Mouse (Mus musculus): ENCODE results near the gene Spsb1. TPM values are rescaled to one million over a fixed set of nuclear protein-coding genes. Genes with fewer than 3 reads are reported as not detected.

Spsb1 gene
- polyA plus RNA-seq, 1 experiment, result 20.2 TPM

- DNase-seq, result no peak
- WGBS, result 70% methylated on average over 10 of the region's 10 CpGs
- no peak for TF ChIP-seq POLR2A (IDR thresholded peaks at IDR 0.05; ENCODE audit: borderline replicate concordance, extremely low read depth, low read depth, low read length)
- Histone ChIP-seq H3K4me1 (ENCODE audit: control insufficient read depth, insufficient read depth, low read length) (peaks cover 15% of the 10 kb centered on the region), H3K4me3 (replicated peaks; ENCODE audit: extremely low read depth, low read depth, low read length) (no peak overlapping the region)
These were observed 32.0 kb upstream of the Spsb1 start for GRCm38 (mm10) chr4:149986671-149987417.

DNA sequence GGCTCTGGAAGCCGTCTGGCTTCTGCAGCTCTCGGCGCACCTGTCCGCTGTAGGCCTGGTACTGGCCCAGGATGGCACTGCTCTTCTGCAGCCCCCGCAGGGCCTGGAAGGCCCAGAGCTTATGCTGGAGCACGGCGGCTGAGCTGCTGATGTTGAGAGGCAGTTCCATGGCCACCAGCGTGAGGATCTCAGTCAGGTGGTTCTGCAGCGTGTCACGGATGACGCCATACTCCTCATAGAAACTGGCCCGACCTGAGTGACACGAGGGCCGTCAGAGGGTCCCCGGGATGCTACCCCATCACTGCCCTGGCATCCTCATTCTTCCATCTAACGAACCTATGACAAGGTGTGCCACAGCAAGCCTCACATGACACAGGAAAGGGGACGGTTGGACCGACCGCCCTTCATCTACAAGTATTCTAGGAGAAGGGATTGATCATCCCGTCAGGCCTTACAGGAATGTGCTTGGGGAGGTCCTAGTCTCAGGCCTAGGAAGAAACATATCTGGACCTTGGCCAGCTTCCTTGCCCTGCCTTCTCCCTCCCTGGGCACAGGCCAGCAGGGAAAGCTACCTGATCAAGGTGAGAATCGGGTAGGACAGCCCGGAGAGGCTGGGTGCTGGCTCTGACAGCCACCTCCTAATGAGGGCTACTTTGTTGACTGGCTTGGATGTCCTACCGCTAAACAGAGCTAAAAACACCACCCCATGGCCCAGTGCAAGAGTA is 29.2 kb upstream of the Spsb1 start:
- 86% methylated on average over 23 of the region's 23 CpGs for WGBS
- TF ChIP-seq POLR2A (IDR thresholded peaks at IDR 0.05; ENCODE audit: borderline replicate concordance, extremely low read depth, low read depth, low read length) (no peak), CTCF (IDR thresholded peaks at IDR 0.05; ENCODE audit: insufficient read depth, low read length) (no peak)
- Histone ChIP-seq H3K4me3 (replicated peaks; ENCODE audit: extremely low read depth, low read depth, low read length) (no peak overlapping the region), H3K4me1 (ENCODE audit: control insufficient read depth, insufficient read depth, low read length) (peaks cover 7% of the 10 kb centered on the region)
- no peak for DNase-seq

DNA sequence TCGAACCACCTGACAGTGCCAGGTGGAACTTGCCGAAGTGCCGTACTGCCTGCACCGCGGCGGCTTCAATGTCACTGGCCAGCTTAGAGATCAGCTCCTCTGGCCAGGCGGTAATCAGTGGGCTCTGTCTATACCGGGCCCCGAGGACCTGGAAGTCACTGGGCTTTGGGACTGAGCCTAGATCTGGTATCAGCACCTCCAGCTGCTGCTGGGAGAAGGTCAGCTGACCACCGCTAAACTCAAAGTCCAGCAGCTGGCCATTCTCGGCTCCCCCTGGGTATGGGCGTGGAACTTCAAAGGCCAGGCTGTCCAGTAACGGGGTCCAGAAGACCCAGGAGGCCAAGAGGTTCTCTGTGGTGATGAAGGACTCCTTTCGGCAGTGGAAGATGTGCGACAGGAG is 27.3 kb upstream of the Spsb1 start:
- whole genome bisulfite sequencing, result 79% methylated on average over 15 of the region's 15 CpGs
- TF ChIP-seq POLR2A (IDR thresholded peaks at IDR 0.05; ENCODE audit: borderline replicate concordance, extremely low read depth, low read depth, low read length), result no peak
- TF ChIP-seq CTCF (IDR thresholded peaks at IDR 0.05; ENCODE audit: insufficient read depth, low read length), result no peak
- Histone ChIP-seq H3K4me3 (replicated peaks; ENCODE audit: extremely low read depth, low read depth, low read length) (no peak overlapping the region), H3K4me1 (ENCODE audit: control insufficient read depth, insufficient read depth, low read length) (0 out of 2 replicates have a peak, but pooled peaks cover 3% of the 10 kb centered on the region)
- DNase-seq, result no peak

DNA sequence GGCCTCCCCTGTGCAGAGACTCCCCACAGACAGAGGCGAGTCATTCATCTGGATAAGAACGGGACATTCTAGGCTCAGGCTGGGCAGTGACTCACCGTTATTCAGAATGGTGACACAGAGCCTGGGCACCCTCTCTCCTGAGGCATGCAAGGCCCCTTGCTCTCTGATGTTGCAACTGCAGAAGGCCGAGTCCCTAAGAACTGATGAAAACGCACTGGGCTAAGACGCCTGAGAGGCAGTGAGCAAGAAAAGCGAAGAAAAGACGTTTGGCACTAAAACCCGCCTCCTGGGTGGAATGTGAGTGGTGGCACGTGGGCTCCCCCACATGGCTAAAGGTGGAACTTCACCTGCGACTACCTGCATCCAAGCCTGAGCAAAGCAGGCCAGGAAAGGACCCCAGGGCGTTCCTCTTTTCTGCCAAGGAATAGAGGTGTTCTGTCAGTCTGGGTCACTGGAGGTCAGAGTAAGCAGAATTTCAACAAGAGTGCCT is 25.0 kb upstream of the Spsb1 start:
- no peak overlapping the region for H3K4me3 ChIP-seq (replicated peaks; ENCODE audit: extremely low read depth, low read depth, low read length)
- TF ChIP-seq CTCF (IDR thresholded peaks at IDR 0.05; ENCODE audit: insufficient read depth, low read length) (peak; percentile 88), POLR2A (IDR thresholded peaks at IDR 0.05; ENCODE audit: borderline replicate concordance, extremely low read depth, low read depth, low read length) (no peak)
- WGBS, result 7% methylated on average over 12 of the region's 12 CpGs
- 0 out of 2 replicates have a peak, but pooled peaks cover 3% of the 10 kb centered on the region for H3K4me1 ChIP-seq (ENCODE audit: control insufficient read depth, insufficient read depth, low read length)
- DNase-seq, result peak; percentile 84

GRCm38 (mm10) chr4:149978820-149979219 is 24.0 kb upstream of the Spsb1 start:
- Histone ChIP-seq H3K4me1 (ENCODE audit: control insufficient read depth, insufficient read depth, low read length) (0 out of 2 replicates have a peak, but pooled peaks cover 3% of the 10 kb centered on the region), H3K4me3 (replicated peaks; ENCODE audit: extremely low read depth, low read depth, low read length) (no peak overlapping the region)
- WGBS, result 87% methylated on average over 2 of the region's 2 CpGs
- DNase-seq, result no peak
- TF ChIP-seq POLR2A (IDR thresholded peaks at IDR 0.05; ENCODE audit: borderline replicate concordance, extremely low read depth, low read depth, low read length), result no peak
- no peak for TF ChIP-seq CTCF (IDR thresholded peaks at IDR 0.05; ENCODE audit: insufficient read depth, low read length)

- DNase-seq, result no peak
- WGBS, result 54% methylated on average over 17 of the region's 17 CpGs
- TF ChIP-seq POLR2A (IDR thresholded peaks at IDR 0.05; ENCODE audit: borderline replicate concordance, extremely low read depth, low read depth, low read length) (no peak), CTCF (IDR thresholded peaks at IDR 0.05; ENCODE audit: insufficient read depth, low read length) (no peak)
- 0 out of 2 replicates have a peak, but pooled peaks cover 3% of the 10 kb centered on the region for H3K4me1 ChIP-seq (ENCODE audit: control insufficient read depth, insufficient read depth, low read length)
- no peak overlapping the region for H3K4me3 ChIP-seq (replicated peaks; ENCODE audit: extremely low read depth, low read depth, low read length)
These were observed 23.1 kb upstream of the Spsb1 start for GRCm38 (mm10) chr4:149977801-149978544.

GRCm38 (mm10) chr4:149977181-149977580 is 22.3 kb upstream of the Spsb1 start:
- no peak for TF ChIP-seq CTCF (IDR thresholded peaks at IDR 0.05; ENCODE audit: insufficient read depth, low read length)
- WGBS, result 63% methylated on average over 6 of the region's 6 CpGs
- no peak for DNase-seq

GRCm38 (mm10) chr4:149975730-149976254 is 20.9 kb upstream of the Spsb1 start:
- TF ChIP-seq POLR2A (IDR thresholded peaks at IDR 0.05; ENCODE audit: borderline replicate concordance, extremely low read depth, low read depth, low read length) (no peak), CTCF (IDR thresholded peaks at IDR 0.05; ENCODE audit: insufficient read depth, low read length) (no peak)
- 71% methylated on average over 5 of the region's 5 CpGs for WGBS
- no peak for DNase-seq
- Histone ChIP-seq H3K4me3 (replicated peaks; ENCODE audit: extremely low read depth, low read depth, low read length) (no peak overlapping the region), H3K4me1 (ENCODE audit: control insufficient read depth, insufficient read depth, low read length) (0 out of 2 replicates have a peak, but pooled peaks cover 3% of the 10 kb centered on the region)

More at GRCm38 (mm10) chr4:149977181-149977580, 22.3 kb upstream of the Spsb1 start:
- Histone ChIP-seq H3K4me1 (ENCODE audit: control insufficient read depth, insufficient read depth, low read length) (0 out of 2 replicates have a peak, but pooled peaks cover 3% of the 10 kb centered on the region), H3K4me3 (replicated peaks; ENCODE audit: extremely low read depth, low read depth, low read length) (no peak overlapping the region)

DNA sequence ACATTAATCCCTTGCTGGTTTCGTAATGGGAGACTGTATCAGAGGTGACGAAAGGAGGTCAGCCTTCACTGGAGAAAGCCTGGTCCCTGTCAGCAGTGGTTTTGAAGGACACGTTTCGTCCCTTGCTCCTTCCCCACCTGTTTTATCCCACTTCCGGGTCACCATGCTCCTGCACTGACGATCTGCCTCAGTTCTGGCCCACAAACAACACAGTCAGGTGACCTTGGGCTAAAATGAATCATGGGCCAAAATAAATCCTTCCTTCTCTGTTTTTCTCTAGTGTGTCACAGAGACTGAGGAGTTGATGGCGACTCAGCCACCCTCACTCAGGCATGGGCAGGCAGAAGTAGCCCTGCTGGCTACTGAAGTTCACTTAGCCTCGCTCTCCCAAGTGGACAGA is 20.4 kb upstream of the Spsb1 start:
- TF ChIP-seq CTCF (IDR thresholded peaks at IDR 0.05; ENCODE audit: insufficient read depth, low read length) (no peak), POLR2A (IDR thresholded peaks at IDR 0.05; ENCODE audit: borderline replicate concordance, extremely low read depth, low read depth, low read length) (no peak)
- no peak overlapping the region for H3K4me3 ChIP-seq (replicated peaks; ENCODE audit: extremely low read depth, low read depth, low read length)
- H3K4me1 ChIP-seq (ENCODE audit: control insufficient read depth, insufficient read depth, low read length), result 0 out of 2 replicates have a peak, but pooled peaks cover 3% of the 10 kb centered on the region
- WGBS, result 60% methylated on average over 8 of the region's 8 CpGs
- no peak for DNase-seq

Measured in lung, adult 2 months (tissue).